Mouse (Mus musculus): ENCODE measurements around the gene Rhoj.
"Not testable (repeated sequence)": the region's sequence is repeated elsewhere in the genome, so short reads cannot be mapped to it uniquely, and the experiment has no call there.

DNA sequence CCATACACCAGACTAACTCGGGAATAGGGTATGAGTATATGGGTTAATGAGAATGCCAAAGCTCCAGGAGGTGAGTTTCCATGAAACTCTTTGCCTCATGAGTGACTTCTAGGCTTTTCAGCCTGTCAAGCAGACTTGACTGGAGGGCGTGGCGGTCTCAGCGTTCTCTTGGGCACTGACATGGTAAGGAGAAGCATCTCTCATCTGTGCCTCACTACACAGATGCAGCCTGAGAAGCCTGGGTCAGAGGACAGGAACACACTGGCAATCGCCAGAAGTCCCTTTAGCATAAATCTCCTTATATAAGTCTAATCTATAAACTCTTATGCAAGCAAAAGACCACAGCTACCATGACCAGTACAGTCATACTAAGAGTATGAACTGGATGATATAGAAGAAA, 41.4 kb downstream of the Rhoj start:
- not testable (repeated sequence) for TF ChIP-seq CTCF (IDR thresholded peaks at IDR 0.05; ENCODE audit: control insufficient read depth, insufficient read depth, insufficient read length); MAX (IDR thresholded peaks at IDR 0.05); MYOD1 (IDR thresholded peaks at IDR 0.05; ENCODE audit: control insufficient read depth, insufficient read length, low read depth); USF1 (IDR thresholded peaks at IDR 0.05; ENCODE audit: low read depth); CEBPB (IDR thresholded peaks at IDR 0.05; ENCODE audit: low read depth); FOSL1 (IDR thresholded peaks at IDR 0.05; ENCODE audit: insufficient read depth, low read length, poor library complexity, severe bottlenecking)
